Mouse (Mus musculus): ENCODE measurements around the gene Myo1f.
"Not testable (repeated sequence)": the region's sequence is repeated elsewhere in the genome, so short reads cannot be mapped to it uniquely, and the experiment has no call there.

Gene Myo1f

DNA sequence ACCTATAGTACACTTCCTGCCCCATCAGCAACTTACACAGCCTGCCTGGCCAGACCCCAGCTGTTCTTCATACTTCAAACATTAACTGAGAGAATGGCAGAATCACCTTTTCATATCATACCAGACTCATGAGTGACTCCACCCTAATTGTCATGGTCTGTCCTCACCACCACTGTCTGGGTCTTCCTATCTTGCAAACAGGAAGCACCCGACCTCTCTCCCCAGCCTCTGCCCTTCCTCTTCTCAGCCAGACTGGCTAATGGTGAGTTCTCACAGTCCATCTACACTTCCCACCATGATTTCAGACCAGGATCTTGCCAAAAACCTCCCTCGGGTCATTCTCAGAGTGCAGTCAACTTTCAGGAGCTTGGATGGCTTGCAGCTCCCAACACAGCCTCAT is 10.7 kb downstream of the Myo1f start:
- DNase-seq (ENCODE audit: extremely low read depth, insufficient read length, low spot score): no peak

DNA sequence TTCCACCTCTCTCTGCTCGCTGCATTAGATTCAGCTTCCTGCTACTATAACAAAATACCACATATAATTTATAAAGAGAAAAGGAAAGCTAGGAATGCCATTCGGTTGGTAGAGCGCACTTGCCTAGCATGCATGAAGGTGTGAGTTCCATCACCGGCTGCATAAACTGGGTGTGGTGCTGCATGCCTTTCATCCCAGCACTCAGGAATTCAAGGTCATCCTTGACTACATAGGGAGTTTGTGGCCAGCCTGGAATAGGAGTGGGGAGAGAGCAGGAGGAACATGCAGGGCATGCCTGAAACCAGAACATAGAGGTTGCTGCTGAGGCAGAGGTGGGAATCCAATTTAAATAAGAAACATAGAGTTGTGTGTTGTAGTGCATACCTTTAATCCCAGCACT is 28.6 kb downstream of the Myo1f start:
- DNase-seq (ENCODE audit: extremely low read depth, insufficient read length, low spot score): no peak

DNA sequence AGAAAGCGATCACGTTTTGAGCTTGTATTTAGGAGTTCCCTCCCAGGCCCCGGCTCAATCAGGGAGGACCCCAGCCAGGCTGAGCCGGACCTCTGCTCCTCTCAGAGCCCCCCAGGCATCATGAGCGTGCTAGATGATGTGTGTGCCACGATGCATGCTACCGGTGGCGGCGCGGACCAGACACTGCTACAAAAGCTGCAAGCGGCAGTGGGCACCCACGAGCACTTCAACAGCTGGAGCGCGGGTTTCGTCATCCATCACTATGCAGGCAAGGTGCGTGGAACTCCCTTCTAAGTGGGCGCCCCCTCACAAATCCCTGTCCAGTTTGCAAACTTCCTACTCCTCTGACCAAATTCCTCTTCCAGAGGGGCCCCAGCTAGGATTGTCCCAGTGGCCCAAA is 30.5 kb downstream of the Myo1f start:
- DNase-seq (ENCODE audit: extremely low read depth, insufficient read length, low spot score): no peak

DNA sequence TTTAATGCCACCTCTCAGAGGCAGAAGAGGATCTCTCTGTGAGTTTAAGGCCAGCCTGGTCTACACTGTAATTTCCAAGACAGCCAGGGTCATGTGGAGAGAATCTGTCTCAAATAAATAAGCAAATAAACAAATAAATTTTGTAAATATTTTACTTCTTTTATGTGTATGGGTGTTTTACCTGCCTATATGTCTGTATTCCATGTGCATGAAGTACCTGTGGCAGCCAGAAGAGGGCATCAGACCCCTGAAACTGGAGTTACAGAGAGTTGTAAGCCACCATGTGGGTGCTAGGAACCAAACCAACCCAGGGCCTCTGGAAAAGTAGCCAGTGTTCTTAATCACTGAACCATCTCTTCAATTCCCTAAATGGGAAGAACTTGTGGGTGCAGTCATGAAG is 41.8 kb downstream of the Myo1f start:
- DNase-seq (ENCODE audit: extremely low read depth, insufficient read length, low spot score): no peak

DNA sequence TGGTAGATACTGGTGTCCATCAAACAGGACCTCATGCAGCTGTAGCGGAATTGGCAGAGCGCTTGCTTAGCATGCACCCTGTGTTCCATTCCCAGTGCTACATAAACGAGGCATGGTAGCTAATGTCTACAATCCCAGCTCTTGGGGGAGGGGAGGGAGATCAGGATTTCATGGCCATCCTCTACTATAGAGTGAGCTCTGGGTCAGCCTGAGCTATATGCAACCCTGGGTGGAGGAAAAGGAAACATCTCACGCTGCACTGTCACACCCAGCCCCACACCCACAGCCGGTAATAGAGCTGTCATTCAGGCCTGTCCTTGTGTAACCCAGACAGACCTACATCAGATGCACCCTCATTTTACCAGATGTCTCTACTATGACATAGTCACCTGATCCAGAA is 43.0 kb downstream of the Myo1f start:
- DNase-seq (ENCODE audit: extremely low read depth, insufficient read length, low spot score): no peak

DNA sequence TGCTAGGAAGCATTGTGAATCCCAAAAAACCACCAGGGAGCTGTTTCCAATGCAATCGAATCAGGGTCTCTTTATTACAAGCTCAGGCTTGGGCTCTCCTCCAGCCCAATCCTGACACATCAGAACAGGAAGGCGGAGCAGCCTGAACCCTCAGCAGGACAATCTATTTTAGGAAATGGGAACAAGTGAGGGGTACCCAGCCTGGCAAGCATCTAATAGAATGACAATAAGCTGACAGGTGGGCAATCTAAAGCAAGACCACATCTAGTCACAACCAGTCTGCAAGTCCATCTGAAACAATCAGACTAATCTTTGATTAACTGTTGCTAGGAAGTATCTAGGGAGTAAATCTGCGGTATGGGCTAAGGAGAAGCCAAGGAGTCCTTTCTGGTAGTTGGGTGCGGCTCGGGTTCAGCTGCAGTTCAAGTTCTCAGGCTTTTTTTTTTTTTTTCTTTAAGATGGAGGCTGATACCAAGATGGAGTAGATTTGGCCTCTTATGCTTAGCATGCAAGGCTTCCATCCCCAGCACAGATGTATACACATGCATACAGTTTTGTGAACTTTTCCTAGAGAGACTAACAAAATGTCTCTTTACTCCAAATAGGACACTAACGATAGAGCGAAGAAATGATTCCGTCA is 44.4 kb downstream of the Myo1f start:
- DNase-seq (ENCODE audit: extremely low read depth, insufficient read length, low spot score): no peak

DNA sequence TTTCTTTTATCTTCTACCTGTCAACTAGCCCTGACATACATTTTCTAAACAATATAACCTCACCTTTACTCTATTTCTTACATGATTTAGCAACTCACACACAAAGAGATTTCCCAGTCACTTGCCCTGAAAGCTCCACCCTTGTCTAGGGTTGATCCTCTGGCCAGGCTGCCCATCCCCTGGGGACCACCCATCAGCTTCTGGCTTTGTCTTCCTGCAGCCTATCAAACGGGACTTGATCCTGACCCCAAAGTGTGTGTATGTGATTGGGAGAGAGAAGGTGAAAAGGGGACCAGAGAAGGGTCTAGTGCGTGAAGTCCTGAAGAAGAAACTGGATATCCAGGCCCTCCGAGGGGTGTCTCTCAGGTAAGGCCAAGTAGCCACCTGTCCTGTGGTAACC is 45.3 kb downstream of the Myo1f start:
- DNase-seq (ENCODE audit: extremely low read depth, insufficient read length, low spot score): no peak

DNA sequence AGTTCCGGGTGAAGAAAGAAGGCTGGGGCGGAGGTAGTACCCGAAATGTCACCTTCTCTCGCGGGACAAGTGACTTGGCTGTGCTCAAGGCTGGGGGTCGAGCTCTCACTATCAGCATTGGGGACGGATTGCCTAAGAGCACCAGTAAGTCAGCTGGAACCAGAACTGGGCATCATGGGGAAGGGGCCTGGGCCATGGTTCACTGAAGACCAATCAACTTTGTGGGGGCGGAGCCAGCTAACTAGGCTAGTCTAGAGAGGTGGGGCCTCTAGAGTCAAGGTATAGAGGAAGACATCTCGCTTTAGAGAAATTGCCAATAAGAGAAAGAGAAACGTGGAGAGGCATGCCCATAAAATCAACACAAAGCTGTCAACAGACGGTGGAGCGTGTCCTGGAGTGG is 46.4 kb downstream of the Myo1f start:
- DNase-seq (ENCODE audit: extremely low read depth, insufficient read length, low spot score): no peak

DNA sequence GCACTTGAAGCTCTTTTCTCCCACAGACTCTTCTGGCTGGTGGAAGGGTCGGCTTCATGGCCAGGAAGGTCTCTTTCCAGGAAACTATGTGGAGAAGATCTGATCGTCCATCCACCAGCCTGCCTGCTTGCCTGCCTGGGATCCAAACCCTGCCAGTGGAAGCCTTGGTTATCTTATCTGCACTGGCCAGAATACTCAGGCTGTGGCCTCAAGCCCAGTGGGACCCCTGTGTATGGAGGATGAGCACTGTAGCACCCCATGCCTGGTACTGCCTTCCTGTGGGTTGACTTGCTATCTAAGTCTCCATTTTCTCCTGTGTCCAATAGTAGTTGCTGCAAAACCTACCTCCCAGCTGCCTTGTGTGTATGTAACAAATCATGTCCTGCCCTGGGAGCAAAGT is 51.8 kb downstream of the Myo1f start:
- DNase-seq (ENCODE audit: extremely low read depth, insufficient read length, low spot score): no peak

DNA sequence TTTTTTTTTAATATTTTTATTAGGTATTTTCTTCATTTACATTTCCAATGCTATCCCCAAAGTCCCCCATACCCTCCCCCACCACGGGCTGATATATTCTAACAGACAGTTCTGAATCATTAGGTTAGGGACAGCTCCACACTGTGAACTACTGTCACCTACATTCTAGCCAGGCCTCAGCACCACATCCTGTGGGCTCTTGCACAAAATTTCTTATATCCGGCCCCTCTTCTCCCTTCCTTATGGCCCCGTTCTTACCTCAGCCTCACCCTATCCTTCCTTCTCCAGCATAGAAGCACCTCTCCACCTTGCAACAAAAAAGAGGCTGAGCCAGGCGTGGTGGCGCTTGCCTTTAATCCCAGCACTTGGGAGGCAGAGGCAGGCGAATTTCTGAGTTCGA is 55.0 kb downstream of the Myo1f start:
- DNase-seq (ENCODE audit: extremely low read depth, insufficient read length, low spot score): no peak

DNA sequence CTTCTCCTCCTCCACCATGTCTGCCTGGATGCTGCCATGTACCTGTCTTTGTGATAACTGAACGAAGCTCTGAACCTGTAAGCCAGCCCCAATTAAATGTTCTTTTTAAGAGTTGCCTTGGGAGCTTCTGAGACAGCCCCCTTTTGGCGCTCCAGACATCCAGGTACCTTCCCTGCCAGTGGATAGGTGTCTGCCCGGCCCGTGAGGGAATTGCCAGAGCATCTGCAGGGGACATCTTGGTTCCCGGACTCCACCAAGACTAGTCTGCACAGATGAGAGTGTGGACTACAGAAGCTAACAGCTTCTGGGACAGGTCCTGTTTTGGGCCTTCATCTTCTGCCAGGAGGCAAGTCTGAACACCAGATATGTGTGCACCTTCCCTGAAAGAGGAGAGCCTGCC is 58.2 kb downstream of the Myo1f start:
- not testable (repeated sequence) for DNase-seq (ENCODE audit: extremely low read depth, insufficient read length, low spot score)

DNA sequence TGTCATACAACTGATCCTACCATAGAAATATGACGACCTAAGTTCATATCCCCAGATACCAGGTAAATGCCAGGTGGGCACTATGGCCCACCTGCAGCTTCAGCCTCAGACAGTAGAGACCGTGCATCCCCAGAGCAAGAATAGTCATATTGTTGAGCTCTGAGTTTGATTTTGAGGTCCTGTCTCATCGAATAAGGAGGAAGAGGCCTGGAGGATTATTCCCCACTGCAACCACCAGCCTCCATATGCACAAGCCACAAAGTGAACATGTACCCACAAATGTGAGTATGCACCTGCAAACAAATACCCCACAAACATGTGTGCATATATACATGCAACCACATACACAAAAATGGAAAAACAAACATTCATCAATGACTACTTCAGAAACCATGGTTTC is 71.8 kb downstream of the Myo1f start:
- no peak for DNase-seq (ENCODE audit: extremely low read depth, insufficient read length, low spot score)

DNA sequence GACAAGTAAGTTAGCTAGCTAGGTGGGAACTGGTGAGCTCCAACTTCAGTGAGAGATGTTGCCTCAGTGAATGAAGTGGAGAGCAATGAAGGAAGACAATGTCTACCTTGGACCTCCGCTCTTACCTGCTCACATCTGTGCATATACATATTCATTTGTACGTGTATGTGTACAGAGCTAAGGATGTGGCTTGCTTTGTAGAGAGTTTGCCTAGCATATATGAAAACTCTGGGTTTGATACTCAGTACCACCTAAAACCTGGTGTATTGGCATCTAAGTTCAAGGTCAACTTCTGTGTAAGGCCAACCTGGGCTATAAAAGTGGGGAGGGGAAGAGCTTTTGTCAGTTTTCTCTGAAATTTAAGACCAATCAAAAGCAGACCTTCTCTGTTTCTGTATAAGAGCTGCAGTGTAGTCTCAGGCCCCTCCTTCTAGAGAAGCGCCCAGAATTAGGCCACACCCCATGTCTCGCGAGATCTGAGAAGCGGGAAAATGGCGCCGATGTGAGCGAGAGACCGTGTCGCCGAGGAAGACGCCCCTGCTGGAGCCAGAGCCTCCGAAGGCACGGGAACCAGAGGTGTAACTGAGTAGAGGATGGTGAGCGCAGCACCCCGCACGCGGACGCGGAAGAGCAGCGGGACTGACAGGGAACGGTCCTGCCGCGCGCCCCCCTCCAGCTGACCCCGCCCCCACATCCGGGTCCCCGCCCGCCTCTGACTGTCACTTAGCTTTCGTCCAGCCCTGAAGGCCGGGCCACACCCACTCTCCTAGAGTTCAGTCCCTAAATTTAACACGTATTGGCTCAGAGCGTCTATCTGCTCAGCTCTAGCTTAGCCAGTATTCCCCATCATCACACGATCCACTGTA is 73.3 kb downstream of the Myo1f start, which contains the start of gene Zfp414:
Gene Zfp414 (plus strand): TSS at position 470 of the 866 bp plus-strand sequence.
- DNase-seq (ENCODE audit: extremely low read depth, insufficient read length, low spot score): peak; percentile 91

DNA sequence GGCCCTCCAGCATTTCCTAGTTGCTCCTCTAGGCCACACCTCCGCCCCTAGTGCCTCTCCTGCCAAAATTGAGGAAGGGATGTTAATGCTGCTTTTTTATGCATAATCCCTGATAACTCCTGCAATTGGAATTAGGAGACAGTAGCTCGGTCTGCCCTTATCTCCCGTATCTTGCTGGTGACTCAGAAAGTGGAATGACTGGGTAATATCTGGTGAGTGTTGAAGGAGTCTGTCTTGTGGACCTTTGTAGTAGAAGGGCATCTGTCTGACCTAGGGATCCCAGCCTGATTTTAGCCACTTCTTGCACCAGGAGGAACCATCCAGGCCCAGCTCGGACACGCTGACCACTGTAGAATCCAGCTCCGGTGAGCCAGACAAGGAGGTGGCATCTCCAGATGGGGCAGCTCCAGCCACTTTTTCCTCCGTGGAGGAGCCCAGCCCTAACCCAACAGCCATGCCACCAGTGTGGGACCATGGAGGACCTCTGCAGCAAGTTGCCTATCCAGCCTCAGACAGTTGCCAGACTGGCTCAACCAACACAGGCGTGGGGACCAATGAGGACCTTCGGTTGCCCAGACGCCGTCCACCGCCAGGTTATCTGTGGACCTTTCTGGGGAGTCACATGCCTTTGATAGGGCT is 74.1 kb downstream of the Myo1f start:
- DNase-seq (ENCODE audit: extremely low read depth, insufficient read length, low spot score): no peak

DNA sequence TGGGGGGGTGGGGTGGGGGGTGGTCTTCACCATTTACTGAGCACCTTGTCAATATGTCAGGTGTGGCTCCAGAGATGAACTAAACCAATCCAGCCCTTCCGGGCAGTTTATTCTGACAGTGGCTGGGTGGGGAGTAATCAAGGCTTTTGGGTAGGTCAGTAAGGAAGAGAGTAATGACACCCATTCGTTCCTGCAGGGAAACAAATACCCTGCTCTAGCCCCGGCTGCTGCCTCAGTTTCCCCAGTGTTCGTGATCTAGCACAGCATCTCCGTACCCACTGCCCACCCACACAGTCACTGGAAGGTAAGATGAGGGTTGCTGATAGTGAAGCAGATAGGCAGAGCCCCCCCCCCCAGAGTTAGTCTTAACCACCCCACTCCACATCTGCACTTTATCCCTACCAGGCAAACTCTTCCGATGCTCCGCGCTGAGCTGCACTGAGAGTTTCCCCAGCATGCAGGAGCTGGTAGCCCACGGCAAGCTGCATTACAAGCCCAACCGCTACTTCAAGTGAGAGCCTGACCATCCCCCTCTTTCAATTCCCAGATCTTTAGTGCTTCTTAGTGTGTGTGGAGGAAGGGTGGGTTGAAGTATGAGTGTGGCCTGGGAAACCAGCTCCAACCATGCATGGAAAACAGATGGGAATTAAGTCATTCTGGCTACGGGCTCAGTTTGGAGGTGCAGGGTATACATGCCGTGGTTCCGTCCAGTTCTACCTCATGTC is 74.8 kb downstream of the Myo1f start:
- DNase-seq (ENCODE audit: extremely low read depth, insufficient read length, low spot score): no peak

DNA sequence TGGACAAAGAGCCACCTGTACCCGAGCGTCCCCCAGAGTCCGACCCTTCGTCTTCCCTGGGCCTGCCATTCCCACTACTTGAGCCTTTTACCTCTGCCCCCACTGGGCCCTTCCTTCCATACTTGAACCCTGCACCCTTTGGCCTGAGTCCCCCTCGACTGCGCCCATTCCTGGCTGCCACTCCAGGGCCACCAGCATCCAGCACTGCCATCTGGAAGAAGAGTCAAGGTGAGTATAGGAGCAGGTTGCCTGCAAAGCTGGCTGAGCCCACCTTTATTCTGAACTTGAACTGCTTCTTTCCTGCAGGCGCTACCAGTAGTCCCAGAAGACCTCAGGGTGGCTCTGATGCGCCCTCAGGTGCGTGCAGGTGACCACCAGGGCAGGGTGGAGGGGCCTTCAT is 75.7 kb downstream of the Myo1f start:
- no peak for DNase-seq (ENCODE audit: extremely low read depth, insufficient read length, low spot score)

DNA sequence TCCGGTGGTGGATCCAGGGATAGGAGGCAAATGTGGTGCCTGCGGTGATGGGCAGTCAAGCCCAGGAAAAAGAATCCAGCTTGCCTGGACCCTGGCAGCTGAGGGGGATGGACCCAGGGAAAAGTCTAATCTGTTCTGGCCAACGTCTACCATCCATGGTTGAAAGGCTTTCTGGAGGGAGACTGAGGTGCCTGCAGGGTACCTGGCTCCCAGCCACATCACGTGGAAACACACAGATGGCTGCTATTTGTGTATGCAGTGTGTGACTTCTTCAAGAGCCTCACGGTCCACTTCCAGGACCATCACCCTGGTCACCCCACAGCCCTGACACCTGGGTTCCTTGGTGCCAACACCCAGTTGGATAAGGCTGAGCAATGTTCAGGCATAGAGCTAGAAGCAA is 76.3 kb downstream of the Myo1f start:
- DNase-seq (ENCODE audit: extremely low read depth, insufficient read length, low spot score): no peak

DNA sequence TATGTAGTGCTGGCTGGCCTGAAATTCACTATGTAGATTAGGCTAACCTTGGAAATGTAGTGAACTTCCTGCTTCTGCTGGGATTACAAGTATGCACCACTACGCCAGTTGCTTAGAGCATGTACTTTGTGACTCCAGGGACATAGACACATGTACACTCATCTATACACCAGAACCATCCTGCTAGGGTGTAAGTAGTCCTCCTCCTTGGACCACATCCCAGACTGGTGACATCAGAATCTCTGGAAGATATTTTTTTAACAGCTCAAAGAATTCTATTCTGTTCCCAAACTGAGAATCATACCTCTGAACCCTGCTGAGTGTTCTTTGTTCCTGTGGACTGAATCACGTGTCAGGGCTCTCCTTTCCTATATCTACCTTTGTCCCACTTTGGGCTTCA is 81.5 kb downstream of the Myo1f start:
- DNase-seq (ENCODE audit: extremely low read depth, insufficient read length, low spot score): no peak

DNA sequence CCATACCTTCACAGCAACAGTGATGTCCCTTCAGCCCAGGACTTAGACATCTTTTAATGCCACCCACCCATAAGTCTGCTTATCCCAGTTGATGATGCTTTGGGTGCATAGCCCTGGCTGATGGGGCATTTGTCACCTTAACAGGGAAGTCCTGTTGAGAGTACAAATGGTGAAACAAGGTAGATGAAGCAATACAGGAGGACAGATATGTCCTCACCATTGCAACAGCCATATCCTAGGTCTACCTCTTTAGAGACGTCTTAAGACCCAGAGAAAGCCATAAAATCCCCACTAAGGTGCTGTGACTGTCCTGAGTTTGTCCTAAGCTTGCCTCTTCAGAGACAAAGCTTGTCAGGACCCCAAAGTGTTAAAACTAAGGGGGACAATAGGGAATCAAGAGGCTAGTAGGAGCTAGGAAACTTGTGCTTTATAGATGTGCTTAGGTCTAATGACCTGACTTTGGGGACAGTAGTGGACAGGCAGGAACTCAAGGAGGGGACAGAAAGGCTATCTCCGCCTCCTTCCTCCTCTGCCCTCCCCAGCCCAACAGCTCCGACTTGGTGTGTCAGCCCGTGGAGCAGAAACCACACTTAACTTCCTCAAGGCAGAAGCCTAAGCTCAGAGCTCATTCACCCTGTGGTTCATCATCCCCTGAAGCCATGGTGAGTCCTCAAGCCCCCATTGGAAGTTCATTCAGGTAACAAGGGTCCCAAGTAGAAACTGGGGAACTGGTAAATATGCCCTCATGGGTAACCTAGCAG is 82.2 kb downstream of the Myo1f start, which contains the start of gene Pram1:
Gene Pram1 (plus strand): TSS at position 541 of the 761 bp plus-strand sequence.
- no peak for DNase-seq (ENCODE audit: extremely low read depth, insufficient read length, low spot score)

DNA sequence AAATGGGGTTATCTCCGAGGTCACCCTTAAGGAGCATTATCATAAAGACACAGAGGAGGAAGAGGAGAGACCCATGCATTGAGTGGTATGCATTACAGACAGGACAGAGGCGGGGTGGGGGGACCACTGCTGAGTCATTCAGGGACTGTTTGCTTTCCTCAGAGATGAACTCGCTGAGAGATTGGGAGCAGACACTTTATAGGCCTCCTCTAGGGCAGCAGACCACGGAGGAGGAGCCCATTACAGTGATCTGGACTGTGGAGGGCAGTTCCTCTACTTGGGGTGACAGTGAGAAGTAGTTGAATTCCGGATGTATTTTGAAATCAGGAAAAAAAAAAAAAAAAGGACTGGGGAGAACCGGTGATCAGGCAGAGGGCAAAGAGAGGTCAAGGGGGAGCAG is 84.2 kb downstream of the Myo1f start:
- DNase-seq (ENCODE audit: extremely low read depth, insufficient read length, low spot score): no peak

Measured in 3134 (cell line).